Mouse (Mus musculus) B cell, adult 2 months (primary cell): ENCODE measurements around the gene Wdr61.

Source experiments
- DNase-seq, 2 experiments: peaks; one replicate each; pipeline ENCODE4 v3.0.0; 2022

Wdr61 gene

GRCm38 (mm10) chr9:54733921-54734638 is at the start of gene Wdr61:
Gene Wdr61 (minus strand): TSS chr9:54734519.
- DNase-seq: peak; percentile 99

GRCm38 (mm10) chr9:54784003-54784402 is 49.7 kb upstream of the Wdr61 start:
- no peak for DNase-seq

- DNase-seq: no peak
Measured at GRCm38 (mm10) chr9:54782504-54782903, 48.2 kb upstream of the Wdr61 start.

- no peak for DNase-seq
Measured at GRCm38 (mm10) chr9:54779280-54779679, 45.0 kb upstream of the Wdr61 start.

GRCm38 (mm10) chr9:54776451-54776982 is 42.2 kb upstream of the Wdr61 start:
- no peak for DNase-seq

- no peak for DNase-seq
Measured at GRCm38 (mm10) chr9:54770140-54770780, 35.9 kb upstream of the Wdr61 start.

- no peak for DNase-seq
Measured at GRCm38 (mm10) chr9:54765336-54766085, 31.2 kb upstream of the Wdr61 start.

GRCm38 (mm10) chr9:54764561-54765217 is 30.4 kb upstream of the Wdr61 start, which contains the start of gene Crabp1:
Gene Crabp1 (plus strand): TSS chr9:54764748.
- DNase-seq: no peak

- no peak for DNase-seq
Measured at GRCm38 (mm10) chr9:54764091-54764490, 29.8 kb upstream of the Wdr61 start.

- DNase-seq: no peak
Measured at GRCm38 (mm10) chr9:54759592-54759991, 25.3 kb upstream of the Wdr61 start.

GRCm38 (mm10) chr9:54752944-54753295 is 18.6 kb upstream of the Wdr61 start:
- no peak for DNase-seq

GRCm38 (mm10) chr9:54752201-54752943 is 18.1 kb upstream of the Wdr61 start:
- DNase-seq: no peak

- no peak for DNase-seq
Measured at GRCm38 (mm10) chr9:54751684-54752083, 17.4 kb upstream of the Wdr61 start.

GRCm38 (mm10) chr9:54750215-54750981 is 16.1 kb upstream of the Wdr61 start:
- DNase-seq: no peak

- no peak for DNase-seq
Measured at GRCm38 (mm10) chr9:54745740-54746370, 11.5 kb upstream of the Wdr61 start.

- no peak for DNase-seq
Measured at GRCm38 (mm10) chr9:54743891-54744290, 9.6 kb upstream of the Wdr61 start.

- no peak for DNase-seq
Measured at GRCm38 (mm10) chr9:54738376-54738775, 4.1 kb upstream of the Wdr61 start.

- DNase-seq: peak; percentile 72 to 75
Measured at GRCm38 (mm10) chr9:54736284-54736701, 2.0 kb upstream of the Wdr61 start.

- DNase-seq: no peak
Measured at GRCm38 (mm10) chr9:54734639-54735252, 427 bp upstream of the Wdr61 start.

GRCm38 (mm10) chr9:54732122-54732521 is 2.2 kb downstream of the Wdr61 start:
- peak; percentile 15 to 30 for DNase-seq
